Mouse (Mus musculus): ENCODE results near the gene Drd2.

Gene Drd2

GRCm38 (mm10) chr9:49340136-49341043, at the start of gene Drd2:
Gene Drd2 (plus strand): TSS chr9:49340627.
- DNase-seq: peak; percentile 8

- DNase-seq: no peak
Measured at GRCm38 (mm10) chr9:49295101-49295500, 45.3 kb upstream of the Drd2 start.

GRCm38 (mm10) chr9:49307576-49307975, 32.9 kb upstream of the Drd2 start:
- no peak for DNase-seq

- no peak for DNase-seq
Measured at GRCm38 (mm10) chr9:49310821-49311220, 29.6 kb upstream of the Drd2 start.

GRCm38 (mm10) chr9:49318638-49319037, 21.8 kb upstream of the Drd2 start:
- no peak for DNase-seq

- DNase-seq: peak; percentile 12
Measured at GRCm38 (mm10) chr9:49341044-49341365, 578 bp downstream of the Drd2 start.

- no peak for DNase-seq
Measured at GRCm38 (mm10) chr9:49365763-49366162, 25.3 kb downstream of the Drd2 start.

GRCm38 (mm10) chr9:49373946-49374345, 33.5 kb downstream of the Drd2 start:
- DNase-seq: no peak

- DNase-seq: no peak
Measured at GRCm38 (mm10) chr9:49379962-49380361, 39.5 kb downstream of the Drd2 start.

- no peak for DNase-seq
Measured at GRCm38 (mm10) chr9:49384041-49384440, 43.6 kb downstream of the Drd2 start.

GRCm38 (mm10) chr9:49384855-49385254, 44.4 kb downstream of the Drd2 start:
- DNase-seq: no peak

GRCm38 (mm10) chr9:49385301-49385700, 44.9 kb downstream of the Drd2 start:
- no peak for DNase-seq

- DNase-seq: no peak
Measured at GRCm38 (mm10) chr9:49386119-49386518, 45.7 kb downstream of the Drd2 start.

GRCm38 (mm10) chr9:49392242-49392641, 51.8 kb downstream of the Drd2 start:
- no peak for DNase-seq

GRCm38 (mm10) chr9:49396006-49396405, 55.6 kb downstream of the Drd2 start:
- no peak for DNase-seq

- DNase-seq: no peak
Measured at GRCm38 (mm10) chr9:49403711-49404110, 63.3 kb downstream of the Drd2 start.

GRCm38 (mm10) chr9:49407028-49407427, 66.6 kb downstream of the Drd2 start:
- DNase-seq: no peak

GRCm38 (mm10) chr9:49410621-49411020, 70.2 kb downstream of the Drd2 start:
- DNase-seq: no peak

GRCm38 (mm10) chr9:49423866-49424265, 83.4 kb downstream of the Drd2 start:
- DNase-seq: no peak

- no peak for DNase-seq
Measured at GRCm38 (mm10) chr9:49425585-49425984, 85.2 kb downstream of the Drd2 start.

- DNase-seq: no peak
Measured at GRCm38 (mm10) chr9:49426921-49427320, 86.5 kb downstream of the Drd2 start, which contains the start of gene Ankk1. Gene Ankk1 (minus strand): TSS chr9:49427021.

- DNase-seq: no peak
Measured at GRCm38 (mm10) chr9:49427478-49427877, 87.1 kb downstream of the Drd2 start.

GRCm38 (mm10) chr9:49442621-49443020, 102.2 kb downstream of the Drd2 start:
- DNase-seq: no peak

GRCm38 (mm10) chr9:49450491-49450890, 110.1 kb downstream of the Drd2 start:
- no peak for DNase-seq

GRCm38 (mm10) chr9:49452396-49452795, 112.0 kb downstream of the Drd2 start:
- no peak for DNase-seq
